Mouse (Mus musculus): Measurements from ENCODE around the gene Avil.

DNA sequence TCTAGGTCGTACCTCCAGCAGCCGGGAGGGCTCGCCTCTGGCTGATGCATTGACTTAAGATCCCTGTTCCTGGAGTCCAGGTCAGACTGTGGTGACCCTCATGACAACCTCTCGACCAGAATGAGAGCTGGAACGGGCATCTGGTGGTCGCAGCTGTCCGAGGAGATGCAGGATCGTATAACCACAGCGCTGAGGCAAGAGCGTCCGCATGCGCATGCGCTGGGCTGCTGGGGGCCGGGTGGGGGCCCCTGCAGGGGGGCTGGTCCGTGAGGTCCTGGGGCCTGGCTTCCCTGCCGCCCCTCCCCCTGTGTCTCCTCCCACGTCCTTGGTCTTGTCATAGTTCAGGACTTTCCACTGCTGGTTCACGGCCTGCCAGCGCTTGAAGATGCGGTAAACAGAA is 56.0 kb downstream of the Avil start:
- TF ChIP-seq EP300 (optimal IDR thresholded peaks at IDR 0.05) (no peak), CTCF (IDR thresholded peaks at IDR 0.05; ENCODE audit: low read depth) (no peak)

Measured in stomach, postnatal 0 days (tissue).